Mouse (Mus musculus) cerebellum, adult 2 months (tissue): ENCODE measurements around the gene Mapk1.

Experiments
- CTCF ChIP-seq: fragments of 200-500 bp; IDR thresholded peaks from 2 replicates; pipeline ENCODE4 v1.5.1; 2011; ENCODE audit warnings: low read depth, mild to moderate bottlenecking, control low read depth, low read length, moderate library complexity, borderline replicate concordance; ENCODE audit not compliant: insufficient read depth
- POLR2A ChIP-seq: fragments of 200-500 bp; IDR thresholded peaks from 2 replicates; pipeline ENCODE4 v1.6.1; 2011; ENCODE audit warnings: low read length, control low read depth, borderline replicate concordance; ENCODE audit not compliant: insufficient read depth

DNA sequence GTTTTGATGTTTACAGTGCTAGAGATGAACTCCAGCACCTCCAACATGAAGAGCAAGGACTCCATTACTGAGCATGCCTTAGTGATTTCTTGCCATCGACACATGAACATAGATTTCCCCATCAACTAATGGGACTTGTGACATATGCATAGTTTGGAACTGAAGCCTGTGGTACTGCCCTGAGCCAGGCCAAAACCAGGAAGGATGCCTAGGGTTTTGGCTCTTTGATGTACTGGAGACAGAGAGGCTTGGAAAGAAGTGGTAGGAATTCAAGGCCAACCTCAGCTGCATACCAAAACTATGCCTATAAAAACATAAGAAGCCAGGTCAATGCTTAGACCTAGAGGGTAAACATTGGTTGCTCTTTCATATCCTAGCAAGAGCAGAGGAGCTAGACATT, 66.7 kb downstream of the Mapk1 start:
- TF ChIP-seq CTCF (no peak), POLR2A (no peak)
